Mouse (Mus musculus) lung, embryonic 14.5 days (tissue): Measurements from ENCODE around the gene Ttc12. TPM values are rescaled to one million over a fixed set of nuclear protein-coding genes. Genes with fewer than 3 reads are reported as not detected.

Experiments
- ATAC-seq: fragments of 200-750 bp; cut with Nextera tagmentation; 2 replicates; pipeline ENCODE4 v1.8.0; 2017; ENCODE audit warnings: mild to moderate bottlenecking, moderate TSS enrichment, moderate library complexity; ENCODE audit not compliant: insufficient read depth
- DNase-seq: peaks from one replicate; pipeline ENCODE4 v3.0.0-alpha.2; 2015
- H3K27ac ChIP-seq: fragments of 300-500 bp; sonication (generic); 2 replicates; pipeline ENCODE4 v1.5.1; 2014; ENCODE audit warnings: low read depth, mild to moderate bottlenecking, moderate library complexity
- H3K27me3 ChIP-seq: fragments of 300-500 bp; sonication (generic); 2 replicates; pipeline ENCODE4 v1.6.1; 2014; ENCODE audit warnings: low read length, control low read depth; ENCODE audit not compliant: insufficient read depth
- H3K36me3 ChIP-seq: fragments of 300-500 bp; sonication (generic); 2 replicates; pipeline ENCODE4 v1.6.1; 2014; ENCODE audit warnings: control low read depth; ENCODE audit not compliant: insufficient read depth
- H3K4me1 ChIP-seq: fragments of 300-500 bp; sonication (generic); 2 replicates; pipeline ENCODE4 v1.6.1; 2014; ENCODE audit warnings: antibody characterized with exemption, control low read depth; ENCODE audit not compliant: insufficient read depth
- H3K4me2 ChIP-seq: fragments of 300-500 bp; sonication (generic); 2 replicates; pipeline ENCODE4 v1.6.1; 2014; ENCODE audit warnings: mild to moderate bottlenecking
- H3K4me3 ChIP-seq: fragments of 300-500 bp; sonication (generic); 2 replicates; pipeline ENCODE4 v1.5.1; 2014; ENCODE audit warnings: low read depth, low read length
- H3K9ac ChIP-seq: fragments of 300-500 bp; sonication (generic); 2 replicates; pipeline ENCODE4 v1.6.1; 2014
- H3K9me3 ChIP-seq: fragments of 300-500 bp; sonication (generic); 2 replicates; pipeline ENCODE4 v1.6.1; 2016; ENCODE audit warnings: low read depth, low read length, control low read depth
- CTCF ChIP-seq: IDR thresholded peaks from 2 replicates; pipeline ENCODE4 v1.5.1; 2016; ENCODE audit warnings: antibody characterized with exemption, low read depth
- WGBS: fragments of 180-500 bp; shearing (Covaris S2); extraction: QIAGEN DNeasy Blood & Tissue Kit; methylation state at CpG from one replicate; pipeline ENCODE4 v1.1.7; 2014; 5-methylcytosine and 5-hydroxymethylcytosine counted together
- polyA plus RNA-seq: library from polyadenylated mRNA; unstranded; fragments of >200 nt; fragmentation: Nextera tagmentation; extraction: Ambion mirVana; gene quantifications from 2 replicates; pipeline ENCODE4 v1.2.1, GENCODE M21; 2014

The Ttc12 gene
- polyA plus RNA-seq, 1 experiment from 2014 or later, result 2.1 TPM

DNA sequence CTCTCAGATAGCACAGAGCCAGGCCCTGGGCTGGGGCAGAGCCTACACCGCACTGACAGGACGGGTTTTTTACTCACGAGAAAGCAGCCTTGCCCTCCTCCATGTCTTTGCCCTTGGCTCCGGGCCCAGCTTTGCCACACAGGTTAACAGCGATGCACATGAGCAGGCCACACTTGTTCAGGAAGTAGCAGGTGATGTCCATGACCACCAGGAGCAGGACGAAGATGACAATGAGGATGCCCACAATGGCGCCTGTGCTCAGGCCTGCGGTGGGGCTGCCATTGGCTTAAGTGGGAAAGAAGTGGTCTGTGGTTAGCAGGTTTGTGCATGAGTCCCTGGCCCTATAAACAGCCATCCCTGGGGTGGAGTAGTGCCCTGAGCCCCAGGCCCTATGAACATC, 23.6 kb upstream of the Ttc12 start:
- no peak overlapping the region for H3K4me3 ChIP-seq
- no peak overlapping the region for H3K9ac ChIP-seq
- H3K27ac ChIP-seq, result no peak overlapping the region
- no peaks in the 10 kb centered on the region for H3K4me1 ChIP-seq
- no peak for DNase-seq
- 89% methylated on average over 8 of the region's 8 CpGs for WGBS
- no peaks in the 10 kb centered on the region for H3K27me3 ChIP-seq
- H3K9me3 ChIP-seq, result no peaks in the 10 kb centered on the region
- TF ChIP-seq CTCF, result no peak
- H3K4me2 ChIP-seq, result no peak overlapping the region
- no peaks in the 10 kb centered on the region for H3K36me3 ChIP-seq
- no peak for ATAC-seq

DNA sequence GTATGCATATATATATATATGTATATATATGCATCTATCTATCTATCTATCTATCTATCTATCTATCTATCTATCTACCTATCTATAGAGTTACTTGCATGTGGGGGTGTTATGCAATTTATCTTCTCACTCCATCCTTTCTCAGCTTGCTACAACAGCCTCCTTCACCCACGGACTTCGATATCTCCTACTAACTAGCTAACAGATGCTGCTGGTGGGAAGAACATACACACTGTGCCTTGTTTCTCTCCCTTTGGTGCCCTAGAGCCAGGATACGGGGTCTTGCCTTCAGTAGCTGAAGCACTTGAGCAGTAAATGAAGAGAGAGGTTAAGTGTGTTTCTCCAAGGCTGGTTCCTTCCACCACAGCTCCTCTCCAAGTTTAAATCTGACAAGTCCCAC, 23.1 kb upstream of the Ttc12 start:
- no peak overlapping the region for H3K4me3 ChIP-seq
- H3K9ac ChIP-seq, result no peak overlapping the region
- no peak for ATAC-seq
- no peaks in the 10 kb centered on the region for H3K27me3 ChIP-seq
- no peak for TF ChIP-seq CTCF
- H3K9me3 ChIP-seq, result no peaks in the 10 kb centered on the region
- no peaks in the 10 kb centered on the region for H3K36me3 ChIP-seq
- no peak for DNase-seq
- no peak overlapping the region for H3K27ac ChIP-seq
- no peaks in the 10 kb centered on the region for H3K4me1 ChIP-seq
- 84% methylated on average over 3 of the region's 3 CpGs for WGBS
- no peak overlapping the region for H3K4me2 ChIP-seq

DNA sequence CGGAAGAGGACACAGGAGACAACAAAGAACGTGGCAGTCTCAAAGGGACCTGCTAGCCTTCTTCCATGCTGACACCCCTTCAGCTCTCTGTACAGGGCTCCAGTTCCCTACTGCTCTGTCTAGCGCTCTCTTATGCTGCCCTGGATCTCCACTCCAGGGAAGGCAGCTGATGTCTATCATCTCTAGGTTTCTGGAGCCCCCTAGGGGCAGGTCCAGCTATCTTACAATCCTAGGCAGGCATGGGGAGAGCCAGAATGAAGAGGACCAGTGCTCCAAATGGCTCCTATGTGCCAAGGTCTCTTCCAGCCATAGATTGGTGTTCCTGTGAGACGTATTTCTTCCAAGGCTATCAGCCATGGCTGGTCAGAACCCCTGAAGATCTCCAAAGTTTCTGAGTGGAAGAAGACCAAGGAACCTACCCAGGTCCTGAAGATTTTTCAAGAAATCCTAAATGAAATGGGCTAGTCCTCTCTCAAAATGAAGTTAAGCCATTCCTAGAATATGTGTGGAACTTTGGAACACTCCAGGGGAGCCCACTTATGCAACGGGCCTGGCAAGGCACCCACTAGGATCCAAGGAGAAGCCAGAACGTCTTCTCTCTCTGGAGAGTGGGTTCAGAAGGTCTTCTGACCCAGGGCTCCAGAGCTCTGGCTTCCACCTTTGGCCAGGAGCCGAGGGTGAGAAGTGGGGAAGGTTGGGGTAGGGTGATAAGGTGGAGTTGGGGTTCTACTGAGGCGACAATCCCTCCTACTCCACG, 22.0 kb upstream of the Ttc12 start:
- ATAC-seq (no peak), DNase-seq (peak; percentile 41)
- H3K36me3 ChIP-seq, result no peaks in the 10 kb centered on the region
- H3K9me3 ChIP-seq, result no peaks in the 10 kb centered on the region
- no peak overlapping the region for H3K4me3 ChIP-seq
- H3K4me2 ChIP-seq, result no peak overlapping the region
- H3K27me3 ChIP-seq, result no peaks in the 10 kb centered on the region
- H3K4me1 ChIP-seq, result no peaks in the 10 kb centered on the region
- TF ChIP-seq CTCF, result peak; percentile 26
- no peak overlapping the region for H3K9ac ChIP-seq
- H3K27ac ChIP-seq, result no peak overlapping the region
- WGBS, result 78% methylated on average over 9 of the region's 9 CpGs

DNA sequence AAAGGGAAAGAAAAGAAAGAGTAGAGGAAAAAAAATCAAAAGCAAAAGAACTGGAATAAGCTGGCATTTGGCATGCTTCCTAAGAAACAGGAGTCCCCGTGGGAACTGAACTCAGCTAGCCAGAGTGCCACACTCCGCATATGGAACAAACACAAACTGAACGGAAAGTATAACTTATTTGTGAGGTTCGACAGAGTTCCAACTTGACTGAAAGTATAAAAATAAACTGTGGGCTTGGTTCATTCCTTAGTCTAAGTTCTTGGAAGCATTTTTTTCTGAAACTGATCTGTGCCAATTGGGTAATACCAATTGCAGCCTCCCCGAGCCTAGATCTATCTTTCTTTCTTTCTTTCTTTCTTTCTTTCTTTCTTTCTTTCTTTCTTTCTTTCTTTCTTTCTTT, 18.6 kb upstream of the Ttc12 start:
- peak; percentile 4 for DNase-seq
- H3K9me3 ChIP-seq, result no peaks in the 10 kb centered on the region
- no peak overlapping the region for H3K9ac ChIP-seq
- no peaks in the 10 kb centered on the region for H3K27me3 ChIP-seq
- no peak for ATAC-seq
- H3K4me3 ChIP-seq, result no peak overlapping the region
- no peak overlapping the region for H3K4me2 ChIP-seq
- H3K27ac ChIP-seq, result no peak overlapping the region
- no peaks in the 10 kb centered on the region for H3K36me3 ChIP-seq
- TF ChIP-seq CTCF, result no peak
- H3K4me1 ChIP-seq, result no peaks in the 10 kb centered on the region
- WGBS, result 66% methylated on average over 5 of the region's 5 CpGs

DNA sequence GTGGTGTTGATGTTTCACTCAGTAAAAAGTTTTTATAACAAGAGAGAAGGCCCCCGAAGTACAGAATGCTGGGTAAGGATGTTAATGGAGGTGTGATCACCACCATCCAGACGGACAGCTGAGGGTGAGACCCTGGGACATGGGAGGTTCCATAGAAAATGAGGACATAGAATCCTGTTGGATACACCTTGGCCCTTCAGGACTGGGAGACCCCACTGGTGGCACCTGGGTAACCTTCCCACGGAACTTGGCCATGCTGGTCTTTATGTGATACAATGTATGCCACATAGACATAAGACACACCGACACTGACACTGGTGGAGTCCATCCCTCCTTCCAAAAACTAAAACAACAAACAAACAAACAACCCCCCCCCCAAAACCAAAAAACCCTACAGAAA, 16.2 kb upstream of the Ttc12 start:
- WGBS, result 90% methylated on average over 4 of the region's 4 CpGs
- no peak overlapping the region for H3K27ac ChIP-seq
- TF ChIP-seq CTCF, result no peak

DNA sequence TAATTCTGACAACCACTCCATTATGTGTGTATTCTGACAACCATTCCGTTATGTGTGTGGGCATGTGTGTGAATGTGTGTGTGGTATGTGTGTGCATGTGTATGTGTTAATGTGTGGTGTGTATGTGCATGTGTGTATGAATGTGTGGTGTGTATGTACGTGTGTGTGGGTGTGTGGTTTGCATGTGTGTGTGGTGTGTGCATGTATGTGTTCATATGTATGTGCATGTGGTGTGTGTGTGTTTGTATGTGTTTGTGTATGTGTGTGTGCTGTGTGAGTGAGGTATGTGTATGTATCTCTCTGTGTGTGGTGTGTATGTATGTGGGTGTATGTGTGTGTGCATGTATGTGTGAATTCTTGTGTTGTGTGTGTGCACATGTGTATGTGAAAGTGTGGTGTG, 13.9 kb upstream of the Ttc12 start:
- Histone ChIP-seq H3K27me3 (no peaks in the 10 kb centered on the region), H3K9ac (no peak overlapping the region), H3K36me3 (no peaks in the 10 kb centered on the region), H3K4me3 (no peak overlapping the region), H3K4me1 (no peaks in the 10 kb centered on the region), H3K27ac (no peak overlapping the region), H3K4me2 (no peak overlapping the region), H3K9me3 (no peaks in the 10 kb centered on the region)
- no peak for TF ChIP-seq CTCF
- no peak for DNase-seq
- no peak for ATAC-seq
- 77% methylated on average over 2 of the region's 2 CpGs for WGBS

More for the DNA sequence above, 16.2 kb upstream of the Ttc12 start:
- H3K4me1 ChIP-seq, result no peaks in the 10 kb centered on the region
- H3K36me3 ChIP-seq, result no peaks in the 10 kb centered on the region
- ATAC-seq (no peak), DNase-seq (no peak)
- no peak overlapping the region for H3K4me3 ChIP-seq
- no peak overlapping the region for H3K9ac ChIP-seq
- no peaks in the 10 kb centered on the region for H3K27me3 ChIP-seq
- H3K9me3 ChIP-seq, result no peaks in the 10 kb centered on the region
- no peak overlapping the region for H3K4me2 ChIP-seq

DNA sequence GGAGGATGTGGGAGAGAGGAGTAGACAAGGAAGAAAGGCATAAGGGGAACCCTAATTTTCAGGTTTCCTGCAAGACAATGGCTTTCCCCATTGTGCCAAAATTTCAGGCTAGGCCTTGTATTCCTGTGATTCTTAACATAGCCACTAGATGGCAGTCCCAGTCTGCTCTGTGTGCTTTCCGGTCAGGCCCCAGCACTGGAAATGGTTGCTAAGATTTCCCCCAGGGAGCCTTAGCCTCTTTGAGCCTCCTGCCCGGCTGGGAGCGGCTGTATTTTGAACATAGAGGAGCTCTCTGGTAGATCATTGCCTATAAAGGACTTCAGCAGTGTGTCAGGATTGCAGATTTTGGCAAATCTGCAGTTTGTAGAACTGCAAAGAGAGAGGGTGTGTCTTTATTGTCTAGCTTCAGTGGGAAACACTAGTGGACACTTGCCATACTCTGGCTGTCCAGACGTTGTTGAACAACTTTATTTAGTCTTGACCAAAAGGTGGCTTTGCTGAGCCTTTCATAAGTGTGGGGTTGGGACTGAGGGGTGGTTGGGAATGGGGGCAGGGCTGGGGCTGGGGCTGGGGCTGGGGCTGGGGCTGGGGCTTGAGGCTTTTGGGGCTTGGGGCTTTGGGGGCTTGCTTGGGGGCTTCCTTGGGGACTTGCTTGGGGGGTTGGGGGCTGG, 8.1 kb upstream of the Ttc12 start:
- ATAC-seq (peak; percentile 78), DNase-seq (peak; percentile 91)
- Histone ChIP-seq H3K4me2 (no peak overlapping the region), H3K36me3 (no peaks in the 10 kb centered on the region), H3K27ac (no peak overlapping the region), H3K9me3 (no peaks in the 10 kb centered on the region), H3K27me3 (no peaks in the 10 kb centered on the region), H3K4me3 (no peak overlapping the region), H3K4me1 (no peaks in the 10 kb centered on the region), H3K9ac (no peak overlapping the region)
- 2% methylated on average over 4 of the region's 4 CpGs for WGBS
- peak; percentile 93 for TF ChIP-seq CTCF
